Mouse (Mus musculus): ENCODE measurements at regions not wholly inside any gene's neighbourhood (a gene's known extent, or its start where the extent isn't known, plus 50 kb on each side); places are given as distances from the start of the nearest gene placed in this dataset.

DNA sequence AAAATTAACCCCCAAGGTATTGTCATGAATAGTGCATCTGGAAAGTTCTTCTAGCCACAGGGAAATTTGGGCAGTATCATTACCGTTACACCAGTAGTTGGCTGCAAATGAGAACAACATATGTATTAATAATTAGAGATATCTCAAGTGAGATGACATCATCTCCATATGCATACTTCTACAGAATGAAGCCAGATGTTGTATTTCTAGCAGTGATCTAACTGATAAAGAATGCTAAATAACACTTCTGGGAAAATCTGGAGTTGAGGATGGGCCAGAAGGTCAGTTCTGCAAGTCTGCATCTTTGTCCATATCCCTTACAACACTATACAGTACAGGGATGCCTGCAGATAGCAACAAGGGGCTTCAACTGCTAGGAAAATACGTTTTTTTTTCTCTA is 702.7 kb downstream of the Epm2a start:
- DNase-seq (ENCODE audit: low read depth, low spot score): no peak
- Histone ChIP-seq H3K36me3 (ENCODE audit: control insufficient read depth in 1 of 2, insufficient read depth in 2 of 2, low read length in 2 of 2) (no peaks in the 10 kb centered on the region), H3K9ac (ENCODE audit: control insufficient read depth, low read depth, low read length, poor library complexity, severe bottlenecking) (no peak overlapping the region), H3K27me3 (ENCODE audit: control insufficient read depth in 1 of 2, insufficient read depth in 2 of 2, low read length in 2 of 2) (no peaks in the 10 kb centered on the region), H3K27ac (ENCODE audit: control insufficient read depth, low read depth, low read length) (no peak overlapping the region), H3K79me2 (ENCODE audit: control insufficient read depth, insufficient read depth, low read length, poor library complexity) (no peaks in the 10 kb centered on the region), H3K9me3 (replicated peaks; ENCODE audit: insufficient read depth, low read length) (no peaks in the 10 kb centered on the region), H3K4me1 (ENCODE audit: control insufficient read depth in 1 of 2, insufficient read depth in 2 of 2, low read length in 2 of 2) (no peaks in the 10 kb centered on the region), H3K4me3 (ENCODE audit: control insufficient read depth in 1 of 2, insufficient read depth in 1 of 2, low read depth in 2 of 2, low read length in 2 of 2) (no peak overlapping the region)
- TF ChIP-seq MAZ (IDR thresholded peaks at IDR 0.05; ENCODE audit: low read depth, low read length): no peak
- no peak for TF ChIP-seq GABPA (IDR thresholded peaks at IDR 0.05; ENCODE audit: low read depth, low read length)
- no peak for TF ChIP-seq UBTF (IDR thresholded peaks at IDR 0.05; ENCODE audit: borderline replicate concordance, insufficient read depth, low read depth, low read length)
- no peak for TF ChIP-seq RCOR1 (IDR thresholded peaks at IDR 0.05; ENCODE audit: low read depth, low read length)
- TF ChIP-seq CTCF (IDR thresholded peaks at IDR 0.05 in 2 of 3, conservative IDR thresholded peaks at IDR 0.05 in 1 of 3; ENCODE audit: control insufficient read depth in 1 of 3, insufficient read depth in 1 of 3, low read depth in 2 of 3, low read length in 3 of 3, poor library complexity in 1 of 3, severe bottlenecking in 1 of 3): no peak

DNA sequence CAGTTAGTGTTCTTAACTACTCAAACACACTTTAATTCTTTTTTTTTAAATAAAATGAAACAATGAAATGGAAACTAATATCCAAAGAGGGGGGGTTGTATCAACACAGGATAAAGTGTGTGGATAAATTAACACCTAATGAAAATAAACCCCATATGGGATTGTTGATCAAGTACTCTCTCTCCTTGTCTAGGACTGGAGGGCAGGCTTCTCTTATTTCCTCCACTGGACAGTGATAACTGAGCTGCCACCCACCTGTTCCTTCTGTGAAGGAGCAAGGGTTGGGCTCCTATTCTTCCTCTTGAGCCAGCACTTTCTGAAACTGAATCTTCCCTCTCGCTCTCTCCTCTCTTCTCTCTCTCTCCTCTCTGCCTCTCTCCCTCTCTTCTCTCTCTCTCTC is 716.5 kb downstream of the Epm2a start:
- H3K79me2 ChIP-seq (ENCODE audit: control insufficient read depth, insufficient read depth, low read length, poor library complexity): no peaks in the 10 kb centered on the region
- TF ChIP-seq ZC3H11A (IDR thresholded peaks at IDR 0.05; ENCODE audit: low read depth, low read length): no peak
- no peak for TF ChIP-seq HCFC1 (IDR thresholded peaks at IDR 0.05; ENCODE audit: low read depth, low read length)
- no peak for TF ChIP-seq BHLHE40 (IDR thresholded peaks at IDR 0.05; ENCODE audit: borderline replicate concordance, low read depth, low read length)
- TF ChIP-seq E2F4 (IDR thresholded peaks at IDR 0.05; ENCODE audit: borderline replicate concordance, low read depth, low read length): no peak
- no peak for TF ChIP-seq MYC (IDR thresholded peaks at IDR 0.05; ENCODE audit: low read depth, low read length)
- no peak for TF ChIP-seq RAD21 (IDR thresholded peaks at IDR 0.05; ENCODE audit: low read depth, low read length)
- TF ChIP-seq ELF1 (IDR thresholded peaks at IDR 0.05; ENCODE audit: low read depth, low read length): no peak
- TF ChIP-seq ZMIZ1 (IDR thresholded peaks at IDR 0.05; ENCODE audit: low read depth, low read length): no peak
- no peak for TF ChIP-seq TCF12 (IDR thresholded peaks at IDR 0.05; ENCODE audit: low read depth, low read length)
- no peak for TF ChIP-seq KAT2A (conservative IDR thresholded peaks at IDR 0.05; ENCODE audit: low read depth, low read length)
- H3K9me3 ChIP-seq (replicated peaks; ENCODE audit: insufficient read depth, low read length): no peaks in the 10 kb centered on the region
- no peaks in the 10 kb centered on the region for H3K4me1 ChIP-seq (ENCODE audit: control insufficient read depth in 1 of 2, insufficient read depth in 2 of 2, low read length in 2 of 2)
- no peak overlapping the region for H3K9ac ChIP-seq (ENCODE audit: control insufficient read depth, low read depth, low read length, poor library complexity, severe bottlenecking)
- DNase-seq (ENCODE audit: low read depth, low spot score): no peak
- H3K27ac ChIP-seq (ENCODE audit: control insufficient read depth, low read depth, low read length): no peak overlapping the region
- H3K4me3 ChIP-seq (ENCODE audit: control insufficient read depth in 1 of 2, insufficient read depth in 1 of 2, low read depth in 2 of 2, low read length in 2 of 2): no peak overlapping the region
- H3K27me3 ChIP-seq (ENCODE audit: control insufficient read depth in 1 of 2, insufficient read depth in 2 of 2, low read length in 2 of 2): no peaks in the 10 kb centered on the region
- no peaks in the 10 kb centered on the region for H3K36me3 ChIP-seq (ENCODE audit: control insufficient read depth in 1 of 2, insufficient read depth in 2 of 2, low read length in 2 of 2)

Data from MEL (cell line).